Mouse (Mus musculus): ENCODE measurements around the gene Ankrd28.
A peak's percentile ranks its signal among the peaks of the same experiment; 100 is the strongest.

The Ankrd28 gene

DNA sequence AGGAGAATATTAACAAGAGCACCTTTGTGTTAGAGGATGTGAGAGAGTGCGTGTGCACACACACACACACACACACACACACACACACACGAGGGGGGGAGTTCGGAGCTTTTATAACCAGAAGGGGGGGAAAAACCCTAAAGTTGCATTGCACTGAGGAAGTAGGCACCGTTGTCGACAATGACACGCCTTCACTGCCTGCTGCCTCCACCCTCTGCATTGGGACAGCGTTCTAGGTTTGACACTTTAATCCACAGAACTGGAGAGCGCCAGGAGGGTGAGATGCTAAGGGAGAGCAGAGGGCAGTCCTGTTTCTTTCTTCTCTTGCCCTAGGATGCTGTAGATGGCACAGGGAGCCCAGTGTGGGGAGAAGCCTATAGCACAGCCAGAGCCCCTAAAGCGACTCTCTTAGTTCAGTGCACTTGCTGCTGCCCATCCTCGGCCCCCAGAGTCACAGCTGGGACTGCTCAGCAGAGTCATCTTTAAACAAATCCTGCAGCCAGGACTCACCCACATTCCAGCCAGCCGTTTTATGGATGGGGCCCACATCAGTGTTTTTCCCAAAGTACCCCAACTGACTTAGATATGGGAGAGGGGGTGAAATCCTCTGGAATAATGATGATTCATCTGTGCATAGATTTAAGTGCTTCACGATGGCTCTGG, 165.4 kb downstream of the Ankrd28 start:
- no peak for DNase-seq

DNA sequence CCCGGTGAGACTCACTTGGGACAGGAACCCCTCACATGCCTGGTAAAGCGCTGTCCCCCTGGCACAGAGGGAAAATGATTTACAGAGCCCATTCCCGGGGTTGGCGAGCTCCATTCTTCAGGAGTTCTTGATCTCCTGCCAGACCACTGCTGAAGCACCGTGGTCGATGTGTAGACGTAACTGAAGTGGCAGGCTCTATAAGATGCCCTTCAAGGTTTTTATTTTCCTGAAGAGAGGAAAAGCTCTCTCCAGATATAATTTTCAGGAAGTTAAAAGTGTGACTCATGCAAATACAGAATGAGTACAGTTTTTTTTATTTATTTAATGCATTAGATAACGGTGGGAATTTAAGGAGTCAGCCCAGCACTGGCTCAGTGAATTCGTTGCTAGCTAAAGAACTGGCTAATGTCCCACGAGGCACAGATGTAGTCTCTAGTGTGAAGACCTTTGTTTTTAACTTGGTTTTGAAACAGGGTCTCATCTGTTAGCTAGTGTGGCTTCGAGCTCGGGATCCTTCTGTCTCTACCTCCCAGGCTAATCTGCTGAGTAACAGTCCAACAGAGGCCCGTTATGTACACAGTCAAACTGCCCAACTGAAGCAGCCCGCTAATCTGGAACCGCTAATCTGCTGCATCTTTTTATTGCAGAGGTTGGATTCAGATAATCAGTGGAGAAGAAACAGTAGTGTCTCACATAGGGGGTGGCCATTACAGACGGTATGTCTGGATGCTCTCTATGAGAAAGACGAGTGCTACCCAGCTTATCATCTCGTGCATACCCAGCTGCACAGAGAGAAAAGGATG, 166.2 kb downstream of the Ankrd28 start:
- peak; percentile 44 for DNase-seq

DNA sequence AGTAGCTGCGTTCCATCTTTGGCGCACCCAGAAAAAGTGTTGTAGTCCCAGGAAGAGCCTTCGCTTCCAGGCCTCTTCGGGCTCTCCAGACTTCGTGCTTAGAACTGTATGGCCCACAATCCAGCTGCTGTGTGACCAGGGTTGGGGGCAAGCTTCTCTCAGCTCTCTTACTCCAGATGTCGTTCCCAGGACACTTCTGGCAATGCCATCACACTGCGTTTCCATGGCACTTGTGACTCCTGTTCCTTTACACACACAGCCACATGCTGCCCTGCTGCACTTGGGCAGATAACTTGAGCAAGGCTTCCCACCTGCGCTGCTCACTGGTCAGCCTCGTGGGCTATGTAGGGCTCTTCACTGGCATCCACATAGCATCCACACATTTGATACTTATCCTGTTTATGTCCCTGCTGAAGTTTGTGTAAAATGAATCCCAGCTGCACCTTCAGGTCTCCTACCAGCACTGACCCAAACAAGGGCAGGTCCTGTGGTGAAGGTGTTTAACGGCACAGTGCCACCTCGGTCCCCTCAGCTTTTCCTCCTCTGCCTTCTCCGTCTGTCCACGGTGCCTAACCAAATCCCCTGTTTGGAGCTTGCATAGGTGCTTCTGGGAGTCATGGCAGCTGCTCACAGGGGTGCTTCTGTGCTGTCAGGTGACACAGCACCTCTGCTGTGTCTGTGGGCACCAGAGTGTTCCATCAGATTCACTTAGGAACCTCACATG, 166.9 kb downstream of the Ankrd28 start:
- DNase-seq, result no peak

DNA sequence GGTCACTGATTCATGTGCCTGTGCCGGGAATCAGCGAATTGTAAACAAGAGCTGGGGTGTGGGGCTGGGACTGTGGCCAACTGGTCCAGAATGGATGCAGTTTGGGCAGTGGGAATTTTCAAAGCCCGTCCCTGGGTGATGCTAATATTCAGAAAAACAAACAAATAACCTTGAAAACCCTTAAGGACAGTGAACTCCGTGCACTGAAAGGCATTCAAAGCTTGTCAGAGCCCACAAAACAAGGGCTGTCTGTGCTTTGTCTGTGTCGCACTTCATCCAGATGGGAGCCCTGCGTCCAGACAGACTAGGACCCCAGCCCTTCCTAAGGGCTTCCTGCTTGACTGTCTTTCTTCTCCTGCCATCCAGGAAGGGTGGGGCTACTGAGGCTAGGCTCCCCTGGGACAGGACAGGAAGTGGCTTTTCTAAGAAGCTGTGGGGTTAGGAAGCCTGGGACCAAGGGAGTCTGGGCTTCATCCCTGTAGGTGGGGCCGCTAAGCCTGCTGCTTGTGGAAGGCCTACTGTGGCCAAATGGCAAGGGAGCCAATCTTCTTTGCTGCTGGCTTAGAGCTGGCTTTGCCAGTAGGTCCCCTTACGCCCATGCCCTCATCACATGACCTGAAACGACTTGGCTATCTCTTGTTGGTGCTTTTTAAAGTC, 167.8 kb downstream of the Ankrd28 start:
- peak; percentile 84 for DNase-seq

DNA sequence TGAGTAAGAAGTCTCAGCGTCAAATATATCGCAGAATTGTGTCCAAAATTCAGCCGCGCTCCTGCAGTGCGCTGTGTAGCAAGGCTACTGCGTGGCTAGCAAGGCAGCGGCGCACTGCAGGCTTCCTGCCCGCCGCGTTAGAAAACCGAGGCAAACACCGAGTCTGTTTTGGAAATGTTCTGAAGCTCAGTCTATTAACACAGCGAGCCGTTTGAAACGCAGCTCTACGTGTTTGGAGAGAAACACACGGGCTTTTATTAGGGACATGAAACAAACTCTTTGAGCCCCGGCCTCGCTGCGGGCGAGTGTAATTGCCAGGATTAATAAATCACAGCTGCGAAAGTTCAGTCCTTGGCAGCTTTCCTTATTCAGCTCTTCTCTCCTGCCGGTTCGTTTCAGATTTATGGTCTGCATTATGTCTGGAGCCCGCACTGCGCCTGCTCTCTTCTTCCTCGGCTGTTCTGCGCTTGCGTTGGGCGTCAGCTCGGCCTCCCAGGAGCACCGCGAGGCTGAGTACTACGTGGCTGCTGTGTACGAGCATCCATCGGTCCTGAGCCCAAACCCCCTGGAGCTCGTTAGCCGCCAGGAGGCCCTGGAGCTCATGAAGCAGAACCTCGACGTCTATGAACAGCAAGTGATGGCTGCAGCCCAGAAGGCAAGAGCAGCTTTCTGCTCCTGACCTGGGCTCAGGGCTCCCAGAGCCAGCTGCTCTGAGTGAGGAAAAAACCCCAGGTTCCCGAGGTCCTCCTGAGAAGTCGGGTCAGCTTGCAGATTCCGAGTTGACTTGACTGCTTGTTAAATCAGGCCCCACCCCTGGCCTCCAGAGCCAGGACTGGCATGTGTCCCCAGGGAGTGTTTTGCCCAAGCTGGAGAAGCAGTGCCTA, 168.5 kb downstream of the Ankrd28 start:
- peak; percentile 92 for DNase-seq

DNA sequence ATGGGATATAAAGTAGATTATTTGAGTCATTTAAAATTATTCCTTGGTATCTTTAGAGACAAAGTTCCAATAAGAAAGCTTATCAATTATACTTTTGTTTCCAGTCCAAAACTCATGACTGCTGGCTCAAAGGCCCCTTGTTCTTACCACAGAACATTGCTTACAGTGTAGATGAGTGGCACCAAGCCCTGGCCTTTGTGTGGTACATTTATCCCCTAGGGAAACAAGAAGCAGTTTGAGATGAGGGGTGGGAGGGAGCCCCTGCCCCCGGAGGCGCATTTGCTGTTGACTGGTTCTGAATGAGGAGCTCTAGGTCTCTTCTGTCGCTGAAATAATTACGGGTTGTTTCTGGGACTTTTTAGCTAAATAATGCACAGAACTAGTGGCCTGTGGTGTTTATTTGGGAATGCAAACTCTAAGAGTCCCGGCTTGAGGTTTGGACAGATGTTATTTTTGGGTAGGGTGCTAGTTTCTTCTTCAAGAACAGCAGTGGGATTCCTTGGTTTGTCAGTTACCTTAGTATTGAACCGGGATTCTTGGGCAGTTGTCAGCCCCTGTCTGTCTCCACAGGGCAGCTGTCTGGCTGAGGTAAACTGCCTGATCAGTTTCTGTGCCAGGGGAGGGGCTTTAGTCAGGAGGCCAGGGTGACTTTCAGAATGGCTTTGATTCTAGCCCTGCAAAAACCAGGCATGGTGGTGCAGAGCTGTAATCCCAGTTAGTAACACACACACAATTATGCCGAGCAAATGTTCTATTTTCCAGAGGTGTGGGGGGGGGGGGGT, 169.9 kb downstream of the Ankrd28 start:
- DNase-seq, result no peak

DNA sequence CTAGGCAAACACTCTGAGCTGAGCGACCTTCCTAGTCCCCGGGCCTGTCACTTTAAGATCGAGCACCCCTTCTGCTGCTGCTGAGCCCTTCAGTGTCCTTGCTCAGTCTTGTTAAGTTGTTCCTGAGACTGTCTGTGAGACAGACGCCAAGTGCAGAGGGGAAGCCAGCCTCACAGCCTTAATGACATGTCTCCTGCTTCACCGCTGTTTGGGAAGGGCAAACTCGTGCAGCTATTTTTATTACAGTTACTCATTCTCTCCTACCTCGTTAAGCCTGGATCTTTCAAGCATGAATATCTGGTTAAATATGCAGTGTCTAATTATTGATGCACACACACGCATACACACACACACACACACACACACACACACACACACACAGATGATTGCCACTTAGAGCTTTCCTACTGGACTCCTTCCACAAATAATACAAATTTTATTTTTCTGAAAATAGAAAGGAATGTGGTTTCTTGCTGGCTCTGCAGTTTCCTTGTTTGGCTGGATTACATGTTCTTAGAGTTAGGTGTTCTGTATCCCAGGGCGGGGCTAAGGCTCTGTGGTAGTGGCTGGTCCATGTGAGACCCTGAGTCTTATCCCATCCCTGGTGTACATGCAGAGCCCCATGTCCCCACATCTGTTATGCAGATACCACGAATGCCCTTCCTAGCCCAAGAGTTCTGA, 170.8 kb downstream of the Ankrd28 start:
- peak; percentile 86 for DNase-seq

DNA sequence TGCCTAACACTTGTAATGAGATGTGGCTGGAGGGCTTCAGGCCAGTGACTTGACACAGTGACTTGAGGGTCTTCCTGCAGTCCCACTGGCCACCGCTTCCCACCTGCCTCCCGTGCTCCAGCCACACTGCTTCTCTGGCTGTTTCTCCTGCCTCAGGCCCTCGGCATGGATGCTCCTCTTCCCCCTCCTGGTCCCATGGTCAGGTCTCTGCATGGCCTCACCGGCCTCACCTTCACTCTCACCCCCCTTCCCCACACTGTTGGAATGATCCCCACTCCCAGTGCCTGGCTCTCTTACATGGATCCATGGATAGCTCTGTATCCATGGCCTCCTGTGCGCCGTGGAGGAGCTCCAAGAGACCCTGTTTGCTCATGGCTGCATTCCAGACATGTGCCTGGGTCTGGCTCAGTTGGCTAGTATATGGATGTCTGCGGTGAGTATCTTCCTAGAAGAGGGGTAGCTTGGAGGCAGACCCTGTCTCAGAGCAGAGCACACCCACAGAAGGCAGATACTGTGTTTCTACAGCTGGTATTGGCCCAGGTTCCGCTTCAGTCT, 172.2 kb downstream of the Ankrd28 start:
- DNase-seq, result no peak

DNA sequence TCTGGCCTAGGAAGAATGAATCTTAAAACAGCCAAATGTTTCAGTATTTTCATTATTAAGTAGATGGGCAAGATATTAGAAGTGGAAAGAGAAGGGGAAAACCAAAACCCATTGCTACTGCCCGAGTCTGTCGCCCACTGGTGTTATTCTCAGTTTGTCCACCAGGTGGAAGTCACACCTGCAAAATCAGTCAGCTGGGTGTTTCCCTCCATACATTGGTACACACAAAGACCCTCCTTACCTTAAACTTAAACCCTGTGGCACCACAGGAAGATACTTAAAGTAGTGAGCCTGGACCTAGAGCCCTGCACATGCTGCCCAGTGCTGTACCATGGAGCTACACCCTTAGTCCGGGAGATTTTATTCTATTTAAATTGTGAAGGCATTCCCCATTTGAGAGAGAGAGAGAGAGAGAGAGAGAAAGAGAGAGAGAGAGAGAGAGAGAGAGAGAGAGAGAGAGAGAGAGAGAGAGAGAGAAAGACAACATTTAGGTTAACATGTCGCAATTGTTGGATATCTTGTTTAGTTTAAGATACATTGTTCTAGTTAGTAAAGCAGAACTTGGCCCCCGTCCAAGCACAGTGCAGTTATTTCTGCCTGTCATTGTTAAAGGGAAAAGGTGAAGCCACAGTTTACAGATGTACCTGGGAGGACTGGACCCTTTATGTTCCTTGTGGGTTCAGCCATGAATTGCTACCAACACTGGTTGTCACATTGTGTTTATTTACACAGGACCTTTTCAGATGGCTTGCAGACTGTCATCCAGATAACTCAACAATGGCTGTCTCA, 173.4 kb downstream of the Ankrd28 start:
- peak; percentile 77 for DNase-seq

DNA sequence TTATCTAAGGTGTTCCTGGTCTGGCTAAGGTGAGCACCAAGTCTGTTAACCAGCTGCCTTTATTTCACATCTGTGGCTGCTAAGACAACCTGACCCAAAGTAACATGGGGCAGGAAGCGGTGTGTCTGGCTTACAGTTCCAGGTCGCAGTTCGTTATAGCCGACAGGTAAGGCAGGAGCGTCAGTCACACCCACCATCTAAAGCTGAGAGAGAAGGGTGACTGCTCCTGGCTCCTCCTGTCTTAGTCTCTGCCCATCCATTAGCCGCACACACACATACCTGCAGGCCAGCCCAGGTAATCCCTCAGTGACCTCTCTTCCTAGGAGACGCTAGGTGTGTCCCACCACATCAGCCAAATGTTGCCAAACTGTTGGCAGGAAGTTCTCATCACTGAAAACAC, 174.1 kb downstream of the Ankrd28 start:
- DNase-seq, result no peak

DNA sequence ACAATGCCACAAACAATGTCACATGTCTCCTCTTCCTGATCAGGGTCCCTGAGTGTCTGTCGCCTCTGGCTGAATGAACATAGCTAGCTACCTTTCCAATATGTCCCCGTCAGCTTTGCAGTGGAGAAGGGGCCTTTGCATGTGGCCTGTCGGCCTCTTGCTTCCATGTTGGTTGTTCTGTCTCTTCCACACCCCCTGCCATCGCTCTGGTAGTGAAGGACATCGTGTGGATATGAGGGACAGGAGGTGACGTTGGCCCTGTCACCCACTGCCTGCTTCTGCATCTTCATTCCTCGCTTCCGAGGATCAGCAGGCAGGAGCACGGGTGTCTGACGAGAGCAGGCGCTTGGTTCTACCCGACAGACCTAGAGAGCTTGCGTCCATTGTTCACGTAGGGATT, 175.0 kb downstream of the Ankrd28 start:
- no peak for DNase-seq

DNA sequence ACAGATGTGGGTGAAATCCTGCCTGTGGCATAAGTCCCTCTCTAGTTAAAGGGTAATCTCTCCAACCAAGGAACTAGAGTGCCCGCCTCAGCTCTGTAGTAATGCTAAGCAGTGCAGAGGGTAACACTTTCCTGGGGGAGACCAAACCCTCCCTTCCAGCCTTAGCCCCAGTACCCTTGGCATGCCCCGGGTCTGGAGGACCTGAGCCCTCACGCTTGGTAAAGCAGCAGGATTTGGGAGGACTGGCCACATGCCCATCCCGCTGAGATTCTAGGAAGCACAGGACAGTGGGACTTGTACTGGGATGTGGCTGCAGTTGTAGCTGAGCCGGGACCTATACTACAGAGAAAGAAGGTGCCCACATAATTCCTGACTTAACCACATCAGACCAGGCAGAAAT, 175.6 kb downstream of the Ankrd28 start:
- peak; percentile 35 for DNase-seq

DNA sequence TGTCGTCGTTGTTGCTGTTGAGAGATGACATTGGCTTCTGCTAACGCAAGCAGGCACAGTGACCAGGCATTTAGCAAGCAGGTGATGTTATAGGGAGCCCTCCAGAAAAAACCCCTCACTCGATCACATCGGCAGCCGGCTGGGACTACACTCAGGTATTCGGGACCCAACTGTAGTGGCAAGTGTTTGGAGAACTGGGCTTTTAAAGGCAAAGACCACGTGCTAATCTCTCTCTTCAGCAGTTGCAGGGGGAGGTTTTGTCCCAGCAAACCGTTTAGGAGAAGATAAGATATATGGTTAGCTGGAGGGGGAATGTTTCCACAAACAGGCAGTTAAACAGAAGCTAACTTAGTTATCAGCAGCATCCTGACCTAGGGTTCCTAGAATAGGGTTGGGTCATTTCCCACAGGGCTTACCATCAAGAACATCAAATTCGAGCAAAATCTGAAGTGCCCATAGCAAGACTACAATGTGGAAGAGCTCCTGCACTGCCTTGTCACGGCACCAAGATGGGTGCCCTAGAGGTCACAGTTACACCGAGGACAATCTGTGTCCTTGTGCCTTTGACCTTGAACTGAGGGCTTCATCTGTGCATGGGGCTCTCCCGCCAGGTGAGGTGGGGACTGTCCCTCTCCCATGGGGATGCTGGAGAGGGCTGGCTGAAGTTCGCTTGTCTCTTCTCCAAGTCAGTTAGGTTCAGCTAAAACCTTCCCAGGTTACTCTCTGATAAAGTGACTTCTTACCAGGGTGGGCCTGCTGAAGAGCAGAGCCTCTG, 177.2 kb downstream of the Ankrd28 start:
- no peak for DNase-seq

DNA sequence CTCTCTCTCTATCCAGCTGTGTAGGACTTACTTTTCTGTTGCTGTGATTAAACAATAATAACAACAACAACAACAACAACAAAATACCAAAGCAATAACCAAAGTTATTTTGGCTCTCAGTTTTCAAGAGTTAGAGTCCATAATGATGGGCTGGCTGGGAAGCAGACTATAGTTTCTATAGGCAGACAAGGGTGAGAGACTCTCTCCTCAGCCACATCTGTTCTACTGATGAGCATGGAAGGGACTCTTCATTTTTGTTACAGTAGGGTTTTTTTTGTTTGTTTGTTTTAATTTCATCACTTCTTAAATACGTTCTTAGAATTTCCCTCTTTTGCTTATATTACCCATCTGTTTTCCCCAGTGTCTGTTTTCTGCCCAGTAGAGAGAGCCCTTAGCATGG, 177.8 kb downstream of the Ankrd28 start:
- DNase-seq, result no peak

DNA sequence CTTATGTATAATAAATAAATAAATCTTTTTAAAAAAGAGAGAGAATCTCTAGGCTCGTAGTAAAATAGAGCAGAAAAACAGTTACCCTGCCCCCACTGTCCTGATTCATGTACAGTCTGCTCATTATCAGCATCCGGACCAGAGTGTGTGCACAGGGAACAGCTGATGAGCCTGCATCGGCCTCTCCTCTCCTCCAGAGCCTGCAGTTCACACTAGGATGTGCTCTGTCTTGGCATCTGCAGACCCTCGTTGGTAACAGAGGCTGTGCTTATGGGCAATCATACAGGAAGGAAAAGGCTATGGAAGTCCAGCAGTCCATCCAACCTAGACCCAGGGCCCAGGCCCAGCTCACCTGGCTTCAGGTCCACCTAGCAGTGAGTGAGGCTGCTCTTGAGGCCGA, 178.3 kb downstream of the Ankrd28 start:
- DNase-seq, result no peak

DNA sequence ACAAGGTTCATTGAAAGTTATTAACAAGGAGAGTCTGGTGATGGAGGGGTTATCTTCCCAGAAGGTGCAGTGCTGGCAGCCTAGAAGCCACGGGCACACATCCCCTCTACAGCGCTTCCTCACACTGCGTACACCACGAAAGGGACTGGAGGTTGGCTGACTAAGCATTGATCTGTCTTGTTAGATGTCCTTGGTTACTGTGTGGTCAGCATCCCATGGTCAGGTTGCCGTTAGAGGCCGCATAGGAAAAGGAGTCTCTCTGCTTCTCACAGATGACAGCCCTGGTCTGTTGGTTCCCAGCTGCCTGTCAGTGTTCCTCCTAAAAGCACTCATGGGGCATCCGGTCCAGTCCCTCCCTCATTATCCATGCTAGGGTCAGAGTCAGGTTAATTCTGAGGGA, 179.2 kb downstream of the Ankrd28 start:
- DNase-seq, result no peak

DNA sequence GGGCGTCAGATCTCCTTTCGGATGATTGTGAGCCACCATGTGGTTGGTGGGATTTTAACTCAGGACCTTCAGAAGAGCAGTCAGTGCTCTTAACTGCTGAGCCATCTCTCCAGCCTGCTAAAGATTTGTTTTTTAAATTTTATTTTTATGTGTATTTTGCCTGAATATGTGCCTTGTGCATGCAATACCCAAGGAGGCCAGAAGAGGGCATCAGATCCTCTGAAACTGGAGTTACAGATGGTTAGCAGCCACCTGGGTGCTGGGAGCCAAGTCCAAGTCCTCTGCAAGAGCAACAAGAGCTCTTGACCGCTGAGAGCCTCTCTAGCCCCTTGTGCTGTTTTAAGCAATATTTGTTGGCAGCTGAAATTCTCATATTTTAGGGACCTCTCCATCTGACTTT, 180.1 kb downstream of the Ankrd28 start:
- no peak for DNase-seq

Measured in kidney, adult 9 months (tissue).